Mouse (Mus musculus) intestine, embryonic 16.5 days (tissue): ENCODE results near the gene Terb2. TPM values are rescaled to one million over a fixed set of nuclear protein-coding genes. Genes with fewer than 3 reads are reported as not detected.
A peak's percentile ranks its signal among the peaks of the same experiment; 100 is the strongest.

Source experiments
- ATAC-seq: fragments of 200-750 bp; cut with Nextera tagmentation; 2 replicates; pipeline ENCODE4 v1.8.0; 2017; ENCODE audit warnings: moderate TSS enrichment, moderate library complexity
- H3K27ac ChIP-seq: fragments of 300-500 bp; sonication (generic); 2 replicates; pipeline ENCODE4 v1.5.1; 2014; ENCODE audit warnings: mild to moderate bottlenecking, low read length
- H3K27me3 ChIP-seq: fragments of 300-500 bp; sonication (generic); replicated peaks from 2 replicates; pipeline ENCODE4 v1.6.1; 2014; ENCODE audit warnings: low read length, control low read depth, mixed read lengths; ENCODE audit not compliant: control insufficient read depth, insufficient read depth
- H3K36me3 ChIP-seq: fragments of 300-500 bp; sonication (generic); 2 replicates; pipeline ENCODE4 v1.6.1; 2014; ENCODE audit warnings: low read length, control low read depth; ENCODE audit not compliant: control insufficient read depth, insufficient read depth
- H3K4me1 ChIP-seq: fragments of 300-500 bp; sonication (generic); 2 replicates; pipeline ENCODE4 v1.6.1; 2014; ENCODE audit warnings: low read length, control low read depth, mixed read lengths; ENCODE audit not compliant: control insufficient read depth, insufficient read depth
- H3K4me2 ChIP-seq: fragments of 300-500 bp; sonication (generic); 2 replicates; pipeline ENCODE4 v1.6.1; 2014; ENCODE audit warnings: low read depth, low read length, control low read depth
- H3K4me3 ChIP-seq: fragments of 300-500 bp; sonication (generic); 2 replicates; pipeline ENCODE4 v1.5.1; 2014; ENCODE audit warnings: mild to moderate bottlenecking, low read length
- H3K9ac ChIP-seq: fragments of 300-500 bp; sonication (generic); 2 replicates; pipeline ENCODE4 v1.6.1; 2014; ENCODE audit warnings: low read depth, low read length
- H3K9me3 ChIP-seq: fragments of 300-500 bp; sonication (generic); 2 replicates; pipeline ENCODE4 v1.6.1; 2016; ENCODE audit warnings: low read length, control low read depth; ENCODE audit not compliant: control insufficient read depth
- WGBS: fragments of 180-500 bp; shearing (Covaris S2); extraction: QIAGEN DNeasy Blood & Tissue Kit; methylation state at CpG from one replicate; pipeline ENCODE4 v1.1.7; 2014; 5-methylcytosine and 5-hydroxymethylcytosine counted together
- polyA plus RNA-seq: library from polyadenylated mRNA; unstranded; fragments of >200 nt; fragmentation: Nextera tagmentation; extraction: Ambion mirVana; gene quantifications from 2 replicates; pipeline ENCODE4 v1.2.1, GENCODE M21; 2015

The Terb2 gene
- polyA plus RNA-seq, 1 experiment from 2014 or later: not detected

GRCm38 (mm10) chr2:122158362-122158802 is 27.7 kb upstream of the Terb2 start:
- WGBS: 30% methylated on average over 6 of the region's 6 CpGs
- H3K27ac ChIP-seq: peak overlapping the region; percentile 57
- no peak overlapping the region for H3K4me2 ChIP-seq
- H3K4me3 ChIP-seq: no peak overlapping the region
- H3K4me1 ChIP-seq: no peaks in the 10 kb centered on the region
- no peaks in the 10 kb centered on the region for H3K9me3 ChIP-seq
- H3K27me3 ChIP-seq: no peaks in the 10 kb centered on the region
- no peaks in the 10 kb centered on the region for H3K36me3 ChIP-seq
- peak; percentile 64 for ATAC-seq
- no peak overlapping the region for H3K9ac ChIP-seq

GRCm38 (mm10) chr2:122159667-122160066 is 26.4 kb upstream of the Terb2 start:
- 72% methylated on average over 6 of the region's 6 CpGs for WGBS
- Histone ChIP-seq H3K36me3 (no peaks in the 10 kb centered on the region), H3K27me3 (no peaks in the 10 kb centered on the region), H3K27ac (no peak overlapping the region), H3K9ac (no peak overlapping the region), H3K4me1 (0 out of 2 replicates have a peak, but pooled peaks cover 3% of the 10 kb centered on the region), H3K4me2 (no peak overlapping the region), H3K9me3 (no peaks in the 10 kb centered on the region), H3K4me3 (no peak overlapping the region)
- no peak for ATAC-seq

- Histone ChIP-seq H3K27me3 (no peaks in the 10 kb centered on the region), H3K36me3 (no peaks in the 10 kb centered on the region), H3K4me1 (0 out of 2 replicates have a peak, but pooled peaks cover 3% of the 10 kb centered on the region), H3K4me3 (no peak within 1 kb of the TSS), H3K9me3 (no peaks in the 10 kb centered on the region), H3K9ac (no peak within 1 kb of the TSS), H3K4me2 (no peak within 1 kb of the TSS), H3K27ac (0 out of 2 replicates have a peak within 1 kb of the TSS, but pooled peaks have one; percentile 24)
- WGBS: 51% methylated on average over 2 of the region's 2 CpGs
- peak; percentile 51; the same call in 1 of the 2 replicates for ATAC-seq
Measured at GRCm38 (mm10) chr2:122160680-122161079, 25.4 kb upstream of the Terb2 start, which contains the start of gene Trim69. Trim69 (plus strand) TSS chr2:122160700.

GRCm38 (mm10) chr2:122161542-122161941 is 24.5 kb upstream of the Terb2 start:
- no peak overlapping the region for H3K4me3 ChIP-seq
- H3K27me3 ChIP-seq: no peaks in the 10 kb centered on the region
- H3K4me2 ChIP-seq: no peak overlapping the region
- H3K9me3 ChIP-seq: no peaks in the 10 kb centered on the region
- no peak overlapping the region for H3K9ac ChIP-seq
- peak; percentile 36 for ATAC-seq
- 0 out of 2 replicates have a peak overlapping the region, but pooled peaks have one; percentile 24 for H3K27ac ChIP-seq
- H3K36me3 ChIP-seq: no peaks in the 10 kb centered on the region
- H3K4me1 ChIP-seq: 0 out of 2 replicates have a peak, but pooled peaks cover 3% of the 10 kb centered on the region
- WGBS: 31% methylated on average over 4 of the region's 4 CpGs

GRCm38 (mm10) chr2:122162529-122162928 is 23.5 kb upstream of the Terb2 start:
- no peaks in the 10 kb centered on the region for H3K36me3 ChIP-seq
- no peaks in the 10 kb centered on the region for H3K9me3 ChIP-seq
- H3K9ac ChIP-seq: no peak overlapping the region
- H3K4me2 ChIP-seq: no peak overlapping the region
- H3K4me3 ChIP-seq: no peak overlapping the region
- no peak for ATAC-seq
- WGBS: 78% methylated on average over 2 of the region's 2 CpGs
- no peaks in the 10 kb centered on the region for H3K27me3 ChIP-seq
- 0 out of 2 replicates have a peak, but pooled peaks cover 3% of the 10 kb centered on the region for H3K4me1 ChIP-seq
- no peak overlapping the region for H3K27ac ChIP-seq

- no peak overlapping the region for H3K4me2 ChIP-seq
- H3K4me1 ChIP-seq: 0 out of 2 replicates have a peak, but pooled peaks cover 3% of the 10 kb centered on the region
- no peaks in the 10 kb centered on the region for H3K36me3 ChIP-seq
- no peak overlapping the region; the same call in 1 of the 2 replicates for H3K27ac ChIP-seq
- no peaks in the 10 kb centered on the region for H3K9me3 ChIP-seq
- H3K4me3 ChIP-seq: no peak overlapping the region
- WGBS: 73% methylated on average over 13 of the region's 13 CpGs
- no peak overlapping the region for H3K9ac ChIP-seq
- ATAC-seq: no peak
- H3K27me3 ChIP-seq: no peaks in the 10 kb centered on the region
Measured at GRCm38 (mm10) chr2:122163430-122164195, 22.5 kb upstream of the Terb2 start.

GRCm38 (mm10) chr2:122164293-122164692 is 21.8 kb upstream of the Terb2 start:
- no peak for ATAC-seq
- H3K4me1 ChIP-seq: 0 out of 2 replicates have a peak, but pooled peaks cover 3% of the 10 kb centered on the region
- no peak overlapping the region for H3K4me2 ChIP-seq
- WGBS: 83% methylated on average over 11 of the region's 11 CpGs
- H3K27me3 ChIP-seq: no peaks in the 10 kb centered on the region
- no peak overlapping the region for H3K4me3 ChIP-seq
- H3K36me3 ChIP-seq: no peaks in the 10 kb centered on the region
- no peak overlapping the region; the same call in 1 of the 2 replicates for H3K27ac ChIP-seq
- no peaks in the 10 kb centered on the region for H3K9me3 ChIP-seq
- H3K9ac ChIP-seq: no peak overlapping the region

GRCm38 (mm10) chr2:122171292-122171691 is 14.8 kb upstream of the Terb2 start:
- no peaks in the 10 kb centered on the region for H3K9me3 ChIP-seq
- no peak overlapping the region for H3K4me2 ChIP-seq
- ATAC-seq: no peak
- no peak overlapping the region for H3K9ac ChIP-seq
- H3K27me3 ChIP-seq: no peaks in the 10 kb centered on the region
- no peak overlapping the region for H3K4me3 ChIP-seq
- H3K27ac ChIP-seq: no peak overlapping the region
- no peaks in the 10 kb centered on the region for H3K36me3 ChIP-seq
- WGBS: 84% methylated on average over 6 of the region's 6 CpGs
- no peaks in the 10 kb centered on the region for H3K4me1 ChIP-seq

- H3K27me3 ChIP-seq: no peaks in the 10 kb centered on the region
- no peak overlapping the region for H3K4me3 ChIP-seq
- no peak for ATAC-seq
- H3K9ac ChIP-seq: no peak overlapping the region
- WGBS: 98% methylated on average over 2 of the region's 2 CpGs
- no peaks in the 10 kb centered on the region for H3K9me3 ChIP-seq
- no peaks in the 10 kb centered on the region for H3K4me1 ChIP-seq
- H3K36me3 ChIP-seq: no peaks in the 10 kb centered on the region
- no peak overlapping the region for H3K27ac ChIP-seq
- no peak overlapping the region for H3K4me2 ChIP-seq
Measured at GRCm38 (mm10) chr2:122172188-122172587, 13.9 kb upstream of the Terb2 start.
